Mouse (Mus musculus) ES-E14 (cell line): Measurements from ENCODE around the gene Timm10. TPM values are rescaled to one million over a fixed set of nuclear protein-coding genes. Genes with fewer than 3 reads are reported as not detected.

Experiments used
- DNase-seq: peaks from one replicate; pipeline ENCODE4 v3.0.0-alpha.2; 2013; ENCODE audit warnings: low read depth, low spot score
- H3K27ac ChIP-seq: 2 replicates; pipeline ENCODE4 v1.5.1; 2012; ENCODE audit warnings: low read depth, mild to moderate bottlenecking, low read length, moderate library complexity, mixed read lengths; ENCODE audit not compliant: poor library complexity, insufficient read depth, severe bottlenecking
- H3K36me3 ChIP-seq: 2 replicates; pipeline ENCODE4 v1.6.1; 2012; ENCODE audit warnings: mild to moderate bottlenecking, low read length, moderate library complexity, mixed read lengths; ENCODE audit not compliant: control insufficient read depth, poor library complexity, insufficient read depth, severe bottlenecking
- H3K4me1 ChIP-seq, 2 experiments: fragments of 150-350 bp in 1 of 2; sonication (generic) in 1 of 2; 2 replicates each; pipeline ENCODE4 v1.6.1; 2012; ENCODE audit warnings: low read length in 2 of 2, mild to moderate bottlenecking in 1 of 2, mixed read lengths in 1 of 2; ENCODE audit not compliant: control insufficient read depth in 2 of 2, insufficient read depth in 2 of 2, poor library complexity in 1 of 2
- H3K4me3 ChIP-seq, 2 experiments: fragments of 150-350 bp in 1 of 2; sonication (generic) in 1 of 2; 2 replicates each; pipeline ENCODE4 v1.5.1; 2012; ENCODE audit warnings: low read length in 2 of 2, low read depth in 1 of 2, mild to moderate bottlenecking in 1 of 2, mixed read lengths in 1 of 2; ENCODE audit not compliant: insufficient read depth in 1 of 2, poor library complexity in 1 of 2, severe bottlenecking in 1 of 2
- H3K9ac ChIP-seq: 2 replicates; pipeline ENCODE4 v1.6.1; 2012; ENCODE audit warnings: low read depth, mild to moderate bottlenecking, low read length, mixed read lengths; ENCODE audit not compliant: poor library complexity, insufficient read depth, severe bottlenecking
- H3K9me3 ChIP-seq: fragments of 150-350 bp; sonication (generic); 2 replicates; pipeline ENCODE4 v1.6.1; 2012; ENCODE audit warnings: low read depth, mild to moderate bottlenecking, low read length; ENCODE audit not compliant: control insufficient read depth, insufficient read depth
- CHD2 ChIP-seq: IDR thresholded peaks from 2 replicates; pipeline ENCODE4 v1.6.1; 2014; ENCODE audit warnings: mild to moderate bottlenecking, low read depth, low read length, inconsistent platforms
- HCFC1 ChIP-seq: IDR thresholded peaks from 2 replicates; pipeline ENCODE4 v1.6.1; 2012; ENCODE audit warnings: low read length, inconsistent platforms, borderline replicate concordance; ENCODE audit not compliant: insufficient read depth
- MAFK ChIP-seq: IDR thresholded peaks from 2 replicates; pipeline ENCODE4 v1.6.1; 2014; ENCODE audit warnings: mild to moderate bottlenecking, low read depth, low read length, inconsistent platforms; ENCODE audit not compliant: insufficient read depth
- ZC3H11A ChIP-seq: IDR thresholded peaks from 2 replicates; pipeline ENCODE4 v1.6.1; 2012; ENCODE audit warnings: low read depth, mild to moderate bottlenecking, inconsistent platforms, low read length, borderline replicate concordance
- ZNF384 ChIP-seq: IDR thresholded peaks from 2 replicates; pipeline ENCODE4 v1.6.1; 2012; ENCODE audit warnings: low read depth, low read length, inconsistent platforms
- in situ Hi-C, 2 experiments: fragments of 600-800 bp; cut with MboI; formaldehyde crosslinking; loops; one replicate each; pipeline ENCODE4 v1.15.1; 2025; ENCODE audit warnings: low sequenced_read_pairs in 2 of 2, inconsistent platforms in 1 of 2; ENCODE audit not compliant: unreplicated experiment in 2 of 2
- total RNA-seq: library from RNA; depleted of rRNA; stranded (reverse); fragments of 300-350 nt; gene quantifications from 2 replicates; pipeline ENCODE4 v1.2.3, GENCODE M21; 2012

Gene Timm10
- total RNA-seq, 1 experiment: 73.5 TPM

GRCm38 (mm10) chr2:84783840-84784566, 42.8 kb upstream of the Timm10 start:
- Histone ChIP-seq H3K4me1 (no peaks in the 10 kb centered on the region), H3K36me3 (no peaks in the 10 kb centered on the region), H3K9me3 (no peaks in the 10 kb centered on the region), H3K27ac (no peak overlapping the region), H3K4me3 (no peak overlapping the region), H3K9ac (no peak overlapping the region)
- DNase-seq: no peak
- in situ Hi-C loops: no loop called here
- TF ChIP-seq ZNF384: no peak
- no peak for TF ChIP-seq ZC3H11A
- TF ChIP-seq CHD2: no peak
- TF ChIP-seq HCFC1: no peak
- TF ChIP-seq MAFK: no peak

- H3K36me3 ChIP-seq: no peaks in the 10 kb centered on the region
- no peak overlapping the region for H3K4me3 ChIP-seq
- no peaks in the 10 kb centered on the region for H3K4me1 ChIP-seq
- H3K27ac ChIP-seq: no peak overlapping the region
- in situ Hi-C loops: no loop called here
- H3K9ac ChIP-seq: no peak overlapping the region
- no peaks in the 10 kb centered on the region for H3K9me3 ChIP-seq
- TF ChIP-seq MAFK (no peak), HCFC1 (no peak), ZNF384 (no peak)
- DNase-seq: no peak
Observed at GRCm38 (mm10) chr2:84788316-84788715, 38.5 kb upstream of the Timm10 start.

DNA sequence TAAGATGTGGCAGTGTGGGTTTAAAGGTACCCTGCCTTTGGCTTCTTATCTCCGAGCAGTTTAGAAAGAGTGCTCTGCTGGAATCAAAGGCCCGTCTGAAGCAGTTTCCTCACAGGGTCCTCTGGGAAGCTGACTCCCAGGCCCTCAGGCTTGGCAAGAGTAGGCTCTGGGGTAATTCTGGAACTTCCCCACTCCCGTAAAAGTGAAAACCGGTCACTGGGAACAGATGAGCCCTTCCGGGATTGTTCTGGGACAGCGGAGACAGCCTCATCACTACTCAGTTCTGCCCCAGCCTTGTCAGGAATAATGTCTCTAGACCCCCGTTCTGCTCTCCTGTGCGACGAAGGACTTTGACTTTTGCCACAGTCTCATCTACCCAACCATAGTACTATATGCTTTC, 36.4 kb upstream of the Timm10 start:
- TF ChIP-seq ZNF384 (no peak), CHD2 (no peak), MAFK (no peak), HCFC1 (no peak), ZC3H11A (no peak)
- Histone ChIP-seq H3K27ac (no peak overlapping the region), H3K4me3 (no peak overlapping the region), H3K9ac (no peak overlapping the region), H3K36me3 (no peaks in the 10 kb centered on the region), H3K9me3 (no peaks in the 10 kb centered on the region), H3K4me1 (no peaks in the 10 kb centered on the region)
- no peak for DNase-seq
- in situ Hi-C loops: no loop called here

GRCm38 (mm10) chr2:84792516-84792915, 34.3 kb upstream of the Timm10 start:
- Histone ChIP-seq H3K9ac (no peak overlapping the region), H3K27ac (no peak overlapping the region), H3K4me1 (no peaks in the 10 kb centered on the region), H3K9me3 (no peaks in the 10 kb centered on the region), H3K4me3 (no peak overlapping the region), H3K36me3 (no peaks in the 10 kb centered on the region)
- in situ Hi-C loops: no loop called here
- no peak for TF ChIP-seq CHD2
- DNase-seq: no peak

GRCm38 (mm10) chr2:84793154-84793553, 33.6 kb upstream of the Timm10 start:
- in situ Hi-C loops: no loop called here
- Histone ChIP-seq H3K9me3 (no peaks in the 10 kb centered on the region), H3K9ac (no peak overlapping the region), H3K4me1 (no peaks in the 10 kb centered on the region), H3K4me3 (no peak overlapping the region), H3K36me3 (no peaks in the 10 kb centered on the region), H3K27ac (no peak overlapping the region)
- DNase-seq: no peak
- TF ChIP-seq HCFC1: no peak
